Mouse (Mus musculus) heart, adult 18-20 months (tissue): ENCODE data around the gene Rpl7a. TPM values are rescaled to one million over a fixed set of nuclear protein-coding genes. Genes with fewer than 3 reads are reported as not detected.

ENCODE experiments used
- DNase-seq, 2 experiments: peaks; one replicate each; pipeline ENCODE4 v3.0.0; 2021 to 2022; ENCODE audit warnings: mixed read lengths in 1 of 2
- total RNA-seq, 2 experiments: library from RNA; stranded (reverse); gene quantifications; 2 replicates each; pipeline ENCODE4 v1.2.3; 2021

Gene Rpl7a
- total RNA-seq, 2 experiments from 2014 or later, result 282 to 289 TPM

DNA sequence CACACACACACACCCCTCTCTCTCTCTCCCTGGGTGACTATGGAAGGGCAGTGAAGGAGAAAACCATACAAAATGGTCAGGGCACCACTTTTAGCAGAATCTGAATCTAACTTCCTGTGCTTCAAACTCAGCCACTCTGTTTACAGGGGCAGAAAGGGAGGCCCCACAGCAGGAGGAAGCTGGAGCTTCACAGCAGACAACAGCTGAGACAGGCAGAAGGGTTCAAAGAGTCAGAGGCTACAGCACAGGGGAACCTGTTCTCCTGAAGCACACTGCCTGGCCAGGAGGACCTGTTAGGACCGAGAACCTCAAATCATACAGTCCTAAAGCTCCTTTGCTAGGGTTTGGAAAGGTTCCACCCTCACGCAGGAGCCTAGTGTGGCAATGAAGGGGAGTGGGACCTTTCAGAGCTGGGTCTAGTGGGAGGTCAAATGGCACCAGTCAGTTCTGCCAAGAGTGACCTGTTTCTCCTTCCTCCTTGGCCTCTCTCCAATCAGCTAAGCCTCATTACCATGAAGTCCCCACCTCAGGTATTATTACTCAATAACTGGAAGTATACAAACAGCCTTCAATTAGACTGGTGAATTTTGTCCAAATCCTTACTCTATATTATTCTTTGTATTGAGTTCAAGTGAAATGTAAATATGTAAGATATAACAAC, 44.3 kb downstream of the Rpl7a start:
- no peak for DNase-seq

- no peak for DNase-seq
These were observed 46.4 kb downstream of the Rpl7a start for GRCm38 (mm10) chr2:26956811-26957487.

GRCm38 (mm10) chr2:26957488-26957859, 46.9 kb downstream of the Rpl7a start:
- DNase-seq, result no peak

GRCm38 (mm10) chr2:26960756-26961155, 50.2 kb downstream of the Rpl7a start:
- no peak for DNase-seq

Other genes starting within 250 kb of the Rpl7a start
- not detected for gene Lcn4, start 239.5 kb upstream of the Rpl7a start, total RNA-seq
- not detected for gene Abo, start 45.8 kb upstream of the Rpl7a start, total RNA-seq
- 10 to 100 TPM; 11.7 to 14.2 TPM for gene Surf6, start 7.9 kb upstream of the Rpl7a start, total RNA-seq
- 10 to 100 TPM; 24.7 to 25.6 TPM for gene Med22, start 87 bp upstream of the Rpl7a start, total RNA-seq
- 10 to 100 TPM; 12.8 to 15.3 TPM for gene Surf2, start 5.6 kb downstream of the Rpl7a start, total RNA-seq
- gene Surf1, start 5.8 kb downstream of the Rpl7a start, total RNA-seq, result 10 to 100 TPM; 61.3 to 61.6 TPM
- gene Surf4, start 23.2 kb downstream of the Rpl7a start, total RNA-seq, result 10 to 100 TPM; 77.9 to 83.1 TPM
- gene Stkld1, start 23.3 kb downstream of the Rpl7a start, total RNA-seq, result not detected
- 10 to 100 TPM; 11.1 to 12.1 TPM for gene Rexo4, start 53.6 kb downstream of the Rpl7a start, total RNA-seq
- gene Adamts13, start 62.7 kb downstream of the Rpl7a start, total RNA-seq, result not detected
- gene Cacfd1, start 99.2 kb downstream of the Rpl7a start, total RNA-seq, result 10 to 100 TPM; 45.6 to 48.8 TPM
- gene Slc2a6, start 117.2 kb downstream of the Rpl7a start, total RNA-seq, result under 1 TPM; 0.17 to 0.31 TPM
- gene Mymk, start 161.4 kb downstream of the Rpl7a start, total RNA-seq, result not detected
- gene Adamtsl2, start 168.6 kb downstream of the Rpl7a start, total RNA-seq, result 10 to 100 TPM in 1 of 2 experiments, 1 to 10 TPM in 1; 4.5 to 10.1 TPM
- under 1 TPM; 0.37 to 0.39 TPM for gene Fam163b, start 231.7 kb downstream of the Rpl7a start, total RNA-seq